Mouse (Mus musculus) thymus, postnatal 10 days (tissue): ENCODE measurements at regions not wholly inside any gene's neighbourhood (a gene's known extent, or its start where the extent isn't known, plus 50 kb on each side); places are given as distances from the start of the nearest gene placed in this dataset.

Experiments
- DNase-seq, 2 experiments: peaks; one replicate each; pipeline ENCODE4 v3.0.0; 2021; ENCODE audit warnings: low spot score in 2 of 2

- no peak for DNase-seq
Observed at GRCm38 (mm10) chr11:19227716-19228115, 208.9 kb upstream of the Meis1 start.

- no peak for DNase-seq
Observed at GRCm38 (mm10) chr11:19246390-19247114, 227.8 kb upstream of the Meis1 start.

- no peak for DNase-seq
Observed at GRCm38 (mm10) chr11:19253605-19254004, 234.8 kb upstream of the Meis1 start.

GRCm38 (mm10) chr11:19254183-19254582 lies 235.4 kb upstream of the Meis1 start:
- no peak for DNase-seq

- no peak for DNase-seq
Observed at GRCm38 (mm10) chr11:19257549-19257948, 238.8 kb upstream of the Meis1 start.

- no peak for DNase-seq
Observed at GRCm38 (mm10) chr11:19262832-19263231, 244.0 kb upstream of the Meis1 start.

GRCm38 (mm10) chr11:19264798-19265671 lies 246.2 kb upstream of the Meis1 start:
- DNase-seq = no peak

- no peak for DNase-seq
Observed at GRCm38 (mm10) chr11:19265672-19265972, 246.8 kb upstream of the Meis1 start.

- DNase-seq = no peak
Observed at GRCm38 (mm10) chr11:19290971-19291370, 272.2 kb upstream of the Meis1 start.

GRCm38 (mm10) chr11:19299411-19299810 lies 280.6 kb upstream of the Meis1 start:
- no peak for DNase-seq

GRCm38 (mm10) chr11:19306687-19307086 lies 287.9 kb upstream of the Meis1 start:
- no peak for DNase-seq

- DNase-seq = no peak
Observed at GRCm38 (mm10) chr11:19330685-19331239, 312.0 kb upstream of the Meis1 start.

- no peak for DNase-seq
Observed at GRCm38 (mm10) chr11:19332274-19332673, 313.5 kb upstream of the Meis1 start.

GRCm38 (mm10) chr11:19332727-19333126 lies 313.9 kb upstream of the Meis1 start:
- no peak for DNase-seq

GRCm38 (mm10) chr11:19333908-19334487 lies 315.2 kb upstream of the Meis1 start:
- no peak for DNase-seq

GRCm38 (mm10) chr11:19335384-19335783 lies 316.6 kb upstream of the Meis1 start:
- DNase-seq = no peak

- DNase-seq = no peak
Observed at GRCm38 (mm10) chr11:19339721-19340317, 321.0 kb upstream of the Meis1 start.

- DNase-seq = no peak
Observed at GRCm38 (mm10) chr11:19340889-19341288, 322.1 kb upstream of the Meis1 start.

- no peak for DNase-seq
Observed at GRCm38 (mm10) chr11:19341379-19341778, 322.6 kb upstream of the Meis1 start.

GRCm38 (mm10) chr11:19342803-19343202 lies 324.0 kb upstream of the Meis1 start:
- no peak for DNase-seq

GRCm38 (mm10) chr11:19346276-19346826 lies 327.6 kb upstream of the Meis1 start:
- DNase-seq = no peak
